Mouse (Mus musculus): ENCODE measurements around the gene Rasgef1b. TPM values are rescaled to one million over a fixed set of nuclear protein-coding genes. Genes with fewer than 3 reads are reported as not detected.

Rasgef1b gene
- polyA plus RNA-seq, 1 experiment = 0.36 TPM

DNA sequence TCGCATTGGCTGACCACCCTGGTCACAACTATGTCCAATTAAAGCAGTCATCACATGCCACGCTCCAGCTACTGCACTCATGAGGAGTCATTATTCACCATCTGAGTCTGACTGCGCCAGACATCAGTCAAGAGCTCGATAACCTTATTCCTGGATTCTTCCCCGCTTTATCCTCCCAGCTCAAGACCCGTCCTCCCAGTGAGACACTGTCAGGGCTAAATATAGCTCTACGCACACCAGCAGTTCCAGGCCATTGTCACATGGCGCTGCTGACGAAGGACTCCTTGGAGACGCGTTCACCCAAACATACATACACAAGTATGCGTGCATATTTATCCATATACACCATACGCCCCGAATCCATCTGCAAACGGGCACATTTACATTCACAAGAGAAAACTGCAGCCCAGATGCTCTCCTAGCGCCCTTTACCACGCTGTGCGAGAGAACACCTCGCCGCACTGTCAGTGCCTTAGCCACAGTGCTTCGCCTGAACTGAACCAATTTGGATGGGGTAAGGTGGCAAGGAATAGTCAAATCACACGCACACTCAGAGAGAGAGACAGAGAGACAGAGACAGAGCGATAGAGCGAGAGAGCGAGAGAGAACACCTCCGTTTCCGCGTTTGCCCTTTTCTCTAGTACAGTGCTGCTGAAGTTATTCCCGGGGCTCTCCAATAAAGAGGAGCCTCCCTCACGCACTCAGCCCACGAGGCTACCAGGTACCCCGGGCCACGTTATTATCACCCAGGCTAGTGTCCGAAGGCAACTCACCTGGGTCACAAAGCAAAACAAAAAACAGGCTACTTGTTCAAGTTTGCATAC, 477.3 kb downstream of the Rasgef1b start:
- Histone ChIP-seq H3K4me1 (ENCODE audit: control insufficient read depth, insufficient read depth, insufficient read length, low read length) (no peaks in the 10 kb centered on the region), H3K4me3 (ENCODE audit: insufficient read depth, low read depth, low read length) (peak overlapping the region; percentile 86), H3K27ac (replicated peaks; ENCODE audit: low read depth, low read length) (0 out of 2 replicates have a peak overlapping the region, but pooled peaks have one; percentile 26)

DNA sequence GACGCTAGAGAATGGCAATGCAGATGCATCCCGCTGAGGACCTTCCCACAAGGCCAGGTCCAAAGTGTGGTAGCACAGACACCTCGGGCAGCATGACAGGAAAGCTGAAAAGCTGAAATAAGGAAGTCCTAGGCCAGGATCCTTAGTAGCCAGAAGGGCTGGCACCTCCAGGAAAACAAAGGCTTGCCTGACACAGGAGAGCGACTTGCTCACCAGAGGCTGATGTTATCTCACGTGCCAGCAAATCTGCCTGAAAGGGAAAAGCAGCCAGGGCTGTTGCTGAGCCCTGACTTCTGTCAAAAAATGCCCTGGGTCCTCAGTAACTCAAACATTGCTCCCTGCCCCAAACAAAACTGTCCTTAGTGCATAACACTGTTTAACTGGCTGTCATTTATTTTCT, 478.0 kb downstream of the Rasgef1b start:
- Histone ChIP-seq H3K27ac (replicated peaks; ENCODE audit: low read depth, low read length) (no peak overlapping the region), H3K4me3 (ENCODE audit: insufficient read depth, low read depth, low read length) (peak overlapping the region; percentile 17), H3K4me1 (ENCODE audit: control insufficient read depth, insufficient read depth, insufficient read length, low read length) (no peaks in the 10 kb centered on the region)

DNA sequence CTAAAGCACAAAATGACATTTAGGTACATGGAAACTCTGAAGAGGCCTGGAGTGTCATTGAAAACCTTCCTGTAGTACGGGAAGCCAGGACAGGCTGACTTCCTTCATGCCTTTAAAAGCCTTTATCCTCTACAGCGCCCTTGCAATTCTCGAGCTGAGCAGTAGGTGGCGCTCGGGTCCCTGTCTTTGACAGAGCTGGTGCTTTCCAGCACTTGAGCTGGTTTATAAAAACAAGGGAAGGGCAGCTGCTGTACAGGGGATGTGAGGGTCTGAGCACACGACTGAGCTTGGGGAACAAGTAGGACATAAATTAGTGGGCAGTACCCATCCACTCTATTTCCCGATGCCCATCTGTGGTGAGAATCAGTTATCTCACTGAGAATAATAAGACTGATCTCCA, 480.4 kb downstream of the Rasgef1b start:
- H3K4me3 ChIP-seq (ENCODE audit: insufficient read depth, low read depth, low read length) = no peak overlapping the region
- no peaks in the 10 kb centered on the region for H3K4me1 ChIP-seq (ENCODE audit: control insufficient read depth, insufficient read depth, insufficient read length, low read length)
- H3K27ac ChIP-seq (replicated peaks; ENCODE audit: low read depth, low read length) = no peak overlapping the region

DNA sequence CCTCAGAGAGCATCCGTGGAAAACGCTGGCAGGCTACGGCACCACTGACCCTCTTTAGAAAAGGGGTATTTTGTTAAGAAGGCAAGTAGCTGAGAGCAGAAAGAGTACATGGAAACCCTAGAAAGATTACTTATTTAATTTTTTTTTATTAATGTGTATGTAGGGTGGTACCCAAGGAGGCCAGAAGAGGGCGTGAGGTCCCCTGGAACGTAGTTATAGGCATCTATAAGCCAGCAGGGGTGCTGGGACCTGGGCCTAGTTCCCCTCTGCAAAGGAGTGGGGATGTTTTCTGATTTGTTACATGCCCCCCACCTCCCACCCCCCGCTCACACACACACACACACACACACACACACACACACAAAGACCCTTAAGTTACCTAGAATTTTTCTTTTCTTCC, 480.9 kb downstream of the Rasgef1b start:
- Histone ChIP-seq H3K4me3 (ENCODE audit: insufficient read depth, low read depth, low read length) (no peak overlapping the region), H3K4me1 (ENCODE audit: control insufficient read depth, insufficient read depth, insufficient read length, low read length) (no peaks in the 10 kb centered on the region), H3K27ac (replicated peaks; ENCODE audit: low read depth, low read length) (no peak overlapping the region)

DNA sequence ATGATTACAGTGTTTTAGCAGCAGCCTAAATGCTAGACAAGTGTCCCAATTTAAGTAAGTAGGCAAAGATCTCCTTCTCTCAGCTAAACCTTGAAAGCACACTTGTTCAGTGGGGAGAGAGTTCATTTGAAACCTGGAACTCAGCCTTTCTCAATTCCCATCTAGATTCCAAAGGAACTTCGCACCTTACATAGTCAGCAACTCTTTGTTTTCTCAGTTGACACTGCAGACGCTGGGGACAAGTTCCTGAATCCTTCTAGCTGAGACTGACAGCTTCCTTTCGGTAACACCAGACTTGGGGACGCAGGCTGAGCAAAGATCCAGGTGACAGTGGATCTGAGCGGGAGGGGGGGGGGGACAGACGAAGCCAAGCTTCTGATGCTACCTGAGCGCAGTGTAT, 481.4 kb downstream of the Rasgef1b start:
- Histone ChIP-seq H3K27ac (replicated peaks; ENCODE audit: low read depth, low read length) (no peak overlapping the region), H3K4me1 (ENCODE audit: control insufficient read depth, insufficient read depth, insufficient read length, low read length) (no peaks in the 10 kb centered on the region), H3K4me3 (ENCODE audit: insufficient read depth, low read depth, low read length) (no peak overlapping the region)

DNA sequence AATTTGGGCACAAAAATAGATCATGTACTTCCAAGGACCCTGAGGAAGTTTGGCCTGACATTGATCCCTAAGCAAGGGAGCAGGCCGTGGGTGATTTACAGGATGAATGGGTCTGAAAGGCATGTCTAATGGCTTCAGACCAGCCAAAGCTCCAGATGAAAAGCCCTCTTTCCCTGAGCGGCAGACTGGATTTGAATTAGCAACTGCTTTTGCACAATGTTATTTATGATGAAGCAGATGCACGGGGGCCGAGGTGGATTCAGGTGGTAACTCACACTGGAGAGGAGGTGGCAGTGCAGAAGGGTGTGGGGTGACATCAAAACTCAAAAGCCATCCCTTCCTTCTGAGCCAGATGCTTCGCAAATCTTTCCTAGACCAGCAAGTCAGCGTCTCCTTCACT, 481.9 kb downstream of the Rasgef1b start:
- no peak overlapping the region for H3K4me3 ChIP-seq (ENCODE audit: insufficient read depth, low read depth, low read length)
- no peak overlapping the region for H3K27ac ChIP-seq (replicated peaks; ENCODE audit: low read depth, low read length)
- no peaks in the 10 kb centered on the region for H3K4me1 ChIP-seq (ENCODE audit: control insufficient read depth, insufficient read depth, insufficient read length, low read length)

DNA sequence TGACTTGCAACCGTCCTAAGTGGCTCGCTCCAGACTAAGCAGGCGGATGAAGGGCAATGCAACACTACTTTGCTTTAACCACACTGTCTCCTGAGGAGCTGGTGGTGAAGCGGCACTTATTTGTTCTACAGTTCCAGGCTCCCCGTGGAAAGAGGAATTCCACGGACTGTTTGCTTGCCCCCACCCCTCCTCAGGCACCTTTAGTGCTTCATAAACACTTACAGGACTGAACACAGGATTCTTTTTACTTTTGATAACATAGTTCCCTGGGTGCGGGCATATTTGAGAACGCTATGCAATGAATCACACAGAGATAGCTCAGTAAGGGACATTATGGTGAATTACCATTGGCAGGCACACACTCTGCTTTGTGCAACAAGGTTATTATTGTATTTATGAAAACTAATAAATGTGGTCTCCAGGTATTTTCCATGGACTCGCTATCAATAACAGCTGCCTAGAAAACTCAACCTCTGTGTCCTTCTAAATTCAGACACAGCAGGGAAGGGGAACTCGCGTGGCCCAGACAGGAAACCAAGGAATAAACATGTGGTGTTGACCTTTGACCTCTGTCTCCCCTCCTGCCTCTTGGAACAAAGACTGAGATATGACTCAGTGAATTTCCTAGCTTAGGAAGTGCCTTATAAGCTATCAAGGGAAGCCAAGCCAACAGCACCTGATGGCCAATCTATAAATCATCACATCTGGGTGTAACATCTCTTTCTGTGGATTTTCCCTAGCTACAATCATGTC, 486.7 kb downstream of the Rasgef1b start:
- no peak overlapping the region for H3K27ac ChIP-seq (replicated peaks; ENCODE audit: low read depth, low read length)
- no peaks in the 10 kb centered on the region for H3K4me1 ChIP-seq (ENCODE audit: control insufficient read depth, insufficient read depth, insufficient read length, low read length)
- H3K4me3 ChIP-seq (ENCODE audit: insufficient read depth, low read depth, low read length) = no peak overlapping the region

DNA sequence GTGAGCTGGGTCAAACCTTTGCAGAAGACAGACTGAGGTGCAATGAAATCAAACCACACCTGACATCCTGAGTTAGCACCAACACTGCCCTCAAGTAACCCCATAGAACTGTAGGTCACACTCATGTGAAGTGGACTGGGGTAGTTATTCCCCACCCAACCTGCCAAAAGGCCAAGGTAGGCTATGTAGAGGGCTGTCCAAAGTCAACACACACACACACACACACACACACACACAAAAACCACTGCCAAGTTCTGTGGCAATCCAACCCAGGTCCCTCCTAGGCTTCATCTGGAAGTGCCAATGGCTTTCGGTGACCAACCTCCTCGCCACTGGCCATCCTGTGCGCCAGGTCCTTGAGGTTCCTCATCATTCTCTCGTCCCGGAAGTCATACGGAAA, 488.4 kb downstream of the Rasgef1b start:
- no peak overlapping the region for H3K27ac ChIP-seq (replicated peaks; ENCODE audit: low read depth, low read length)
- no peaks in the 10 kb centered on the region for H3K4me1 ChIP-seq (ENCODE audit: control insufficient read depth, insufficient read depth, insufficient read length, low read length)
- H3K4me3 ChIP-seq (ENCODE audit: insufficient read depth, low read depth, low read length) = no peak overlapping the region

DNA sequence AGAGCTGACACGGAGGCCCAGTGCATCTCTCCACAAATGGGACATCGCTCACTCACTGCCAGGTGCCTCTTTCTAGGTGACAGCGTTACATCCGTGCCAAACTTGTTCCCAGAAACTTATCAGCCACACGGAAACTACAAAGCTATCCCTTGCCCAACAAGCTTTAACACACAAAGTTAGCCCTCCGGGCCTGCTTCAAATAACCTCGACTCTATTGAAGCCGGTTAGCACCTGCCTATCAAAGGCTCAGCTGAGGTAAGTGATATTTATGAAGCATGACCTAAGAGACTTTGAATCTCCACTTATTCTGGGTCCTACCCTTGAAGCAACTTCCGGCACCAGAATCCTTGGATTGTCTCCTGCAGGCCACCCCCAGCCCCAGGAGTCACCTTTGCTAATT, 489.2 kb downstream of the Rasgef1b start:
- H3K27ac ChIP-seq (replicated peaks; ENCODE audit: low read depth, low read length) = no peak overlapping the region

DNA sequence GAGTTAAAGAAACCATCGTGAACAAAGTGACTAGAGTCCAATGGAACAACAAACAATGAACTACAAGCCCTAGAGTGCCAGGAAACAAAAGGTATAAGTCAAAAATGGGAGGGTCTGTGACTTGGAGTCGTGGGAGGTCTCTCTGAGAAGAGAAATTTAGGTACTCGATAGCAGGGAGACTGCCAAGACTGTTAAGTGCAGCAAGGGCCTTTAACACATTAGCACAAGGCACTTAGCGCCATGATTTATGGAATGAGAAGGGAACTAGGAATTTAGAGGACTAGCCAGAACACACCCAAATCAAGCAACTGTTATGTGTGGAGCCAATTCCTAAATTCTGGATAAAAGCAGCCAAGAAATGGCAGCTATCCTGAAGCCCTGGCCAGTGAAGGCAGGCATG, 490.7 kb downstream of the Rasgef1b start:
- peaks cover 3% of the 10 kb centered on the region; the same call in 1 of the 2 replicates for H3K4me1 ChIP-seq (ENCODE audit: control insufficient read depth, insufficient read depth, insufficient read length, low read length)
- H3K27ac ChIP-seq (replicated peaks; ENCODE audit: low read depth, low read length) = no peak overlapping the region
- no peak overlapping the region for H3K4me3 ChIP-seq (ENCODE audit: insufficient read depth, low read depth, low read length)

More for the DNA sequence above, 489.2 kb downstream of the Rasgef1b start:
- H3K4me3 ChIP-seq (ENCODE audit: insufficient read depth, low read depth, low read length) = no peak overlapping the region
- no peaks in the 10 kb centered on the region for H3K4me1 ChIP-seq (ENCODE audit: control insufficient read depth, insufficient read depth, insufficient read length, low read length)

DNA sequence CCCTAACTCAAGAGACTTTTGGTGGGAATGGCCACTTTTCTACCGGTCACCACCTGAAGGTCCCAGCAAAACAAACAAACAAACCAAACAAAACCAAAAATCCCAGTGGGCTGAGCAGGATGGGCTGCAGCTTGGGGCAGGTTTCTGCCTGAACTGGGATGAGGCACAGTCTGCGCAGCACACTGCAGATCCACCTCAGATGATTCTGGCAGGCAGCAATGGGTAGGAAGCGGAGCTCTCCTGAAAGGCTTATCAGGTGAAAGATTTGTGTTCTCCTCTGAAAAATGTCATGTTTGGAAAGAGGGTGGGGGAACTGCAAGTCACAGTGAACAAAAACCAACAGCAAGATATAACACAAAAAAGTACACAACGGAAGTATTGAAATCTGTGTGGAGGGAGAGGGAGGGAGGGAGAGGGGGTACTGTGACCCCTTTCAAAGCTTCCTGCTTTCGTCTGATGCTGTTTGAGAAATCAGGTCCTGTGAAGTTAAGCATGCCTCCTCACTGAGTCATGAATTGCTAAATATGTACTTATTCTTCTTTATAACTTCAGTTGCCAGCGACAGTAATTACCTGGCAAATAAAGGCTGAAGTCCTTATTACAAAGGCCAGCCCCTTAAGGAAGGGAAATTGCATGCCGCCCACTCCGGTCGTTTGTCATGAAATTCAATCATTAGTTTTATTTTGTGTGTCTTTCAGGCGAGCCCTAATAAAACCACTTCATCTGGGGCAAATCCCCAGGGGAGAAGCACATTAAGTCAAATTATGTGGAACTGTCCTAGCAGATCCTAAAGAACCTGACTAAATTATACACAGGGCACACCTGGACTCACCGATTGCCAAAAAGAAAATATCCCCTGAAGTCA, 491.7 kb downstream of the Rasgef1b start:
- Histone ChIP-seq H3K4me3 (ENCODE audit: insufficient read depth, low read depth, low read length) (no peak overlapping the region), H3K4me1 (ENCODE audit: control insufficient read depth, insufficient read depth, insufficient read length, low read length) (peaks cover 7% of the 10 kb centered on the region; the same call in 1 of the 2 replicates), H3K27ac (replicated peaks; ENCODE audit: low read depth, low read length) (0 out of 2 replicates have a peak overlapping the region, but pooled peaks have one; percentile 2)

DNA sequence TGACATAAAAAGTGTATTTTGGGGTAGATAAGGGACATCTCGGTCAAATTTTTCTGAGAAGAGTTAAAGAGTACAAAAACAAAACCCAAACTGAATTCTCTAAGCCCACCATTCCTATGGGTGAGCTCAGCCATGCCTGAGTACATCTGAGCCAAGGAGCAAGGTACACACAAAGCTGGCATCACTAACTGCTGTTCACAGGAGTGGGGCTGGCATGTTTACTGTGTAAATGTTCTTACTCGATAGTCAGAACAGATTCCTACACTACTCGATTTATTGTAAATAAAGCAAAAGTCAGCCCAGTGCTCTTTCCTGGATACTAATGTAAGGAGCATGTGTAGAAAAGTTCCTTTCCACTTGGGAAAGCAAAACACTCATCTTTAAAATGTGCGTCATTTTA, 492.4 kb downstream of the Rasgef1b start:
- H3K4me1 ChIP-seq (ENCODE audit: control insufficient read depth, insufficient read depth, insufficient read length, low read length) = peaks cover 7% of the 10 kb centered on the region; the same call in 1 of the 2 replicates
- no peak overlapping the region for H3K27ac ChIP-seq (replicated peaks; ENCODE audit: low read depth, low read length)

DNA sequence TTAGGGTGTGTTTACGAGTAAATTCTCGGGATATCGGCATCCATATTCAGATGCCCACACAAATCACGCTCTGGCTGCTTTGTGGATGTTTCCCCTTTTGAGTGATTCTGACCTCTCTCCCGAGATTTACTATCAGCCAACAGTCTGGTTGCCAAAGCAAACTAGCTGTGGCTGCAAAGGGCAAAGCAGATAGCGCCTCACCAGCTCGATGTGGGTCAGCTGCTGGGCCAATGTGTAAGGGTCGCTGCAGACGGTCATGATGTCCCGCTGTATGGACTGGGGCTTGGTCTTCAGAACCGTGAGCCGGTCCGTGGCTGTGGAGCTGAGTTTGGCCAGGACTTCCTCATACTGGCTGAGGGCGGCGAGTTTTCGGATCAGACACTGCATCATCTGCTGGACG, 494.6 kb downstream of the Rasgef1b start:
- Histone ChIP-seq H3K4me1 (ENCODE audit: control insufficient read depth, insufficient read depth, insufficient read length, low read length) (peaks cover 7% of the 10 kb centered on the region; the same call in 1 of the 2 replicates), H3K27ac (replicated peaks; ENCODE audit: low read depth, low read length) (peak overlapping the region; percentile 53; the same call in 1 of the 2 replicates), H3K4me3 (ENCODE audit: insufficient read depth, low read depth, low read length) (no peak overlapping the region)

More for the DNA sequence above, 492.4 kb downstream of the Rasgef1b start:
- H3K4me3 ChIP-seq (ENCODE audit: insufficient read depth, low read depth, low read length) = no peak overlapping the region

DNA sequence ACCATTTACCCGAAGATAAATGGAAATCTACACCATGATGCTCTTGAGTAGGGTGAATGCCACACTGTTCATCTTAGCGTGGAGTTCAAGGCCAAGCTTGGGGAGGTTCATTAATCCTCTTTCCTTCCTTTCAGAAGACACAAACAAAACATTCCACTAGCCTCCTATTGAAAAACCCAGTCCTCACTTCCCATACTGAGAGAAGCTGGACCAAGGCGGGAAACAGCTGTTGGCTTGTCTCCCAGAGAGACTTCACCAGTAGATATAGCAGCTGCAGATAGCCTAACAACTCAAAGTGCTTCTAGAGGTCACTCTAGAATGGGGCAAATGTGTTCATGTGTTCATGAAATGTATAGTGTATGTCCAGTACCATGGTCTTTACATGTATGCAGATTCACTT, 495.7 kb downstream of the Rasgef1b start:
- no peak overlapping the region for H3K4me3 ChIP-seq (ENCODE audit: insufficient read depth, low read depth, low read length)
- H3K27ac ChIP-seq (replicated peaks; ENCODE audit: low read depth, low read length) = peak overlapping the region; percentile 26
- peaks cover 7% of the 10 kb centered on the region; the same call in 1 of the 2 replicates for H3K4me1 ChIP-seq (ENCODE audit: control insufficient read depth, insufficient read depth, insufficient read length, low read length)

DNA sequence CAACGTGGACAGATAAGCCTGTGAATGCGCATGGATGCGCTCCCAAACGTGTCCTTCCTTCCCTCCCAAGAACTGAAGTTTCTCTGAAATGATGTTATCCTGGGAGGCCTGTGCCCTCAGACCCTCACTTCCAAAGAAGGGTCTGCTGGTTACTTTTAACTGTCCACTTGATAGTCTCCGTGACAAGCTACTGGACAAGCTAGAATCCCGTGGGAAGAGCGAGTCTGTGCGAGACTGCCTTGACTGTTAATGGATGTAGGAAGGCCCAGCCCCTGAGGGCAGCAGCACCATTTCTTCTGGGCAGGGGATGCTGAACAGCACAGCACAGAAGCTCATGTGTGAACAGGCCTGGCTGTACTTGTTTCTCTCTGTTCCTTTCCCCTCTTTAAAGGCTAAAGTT, 496.5 kb downstream of the Rasgef1b start:
- H3K27ac ChIP-seq (replicated peaks; ENCODE audit: low read depth, low read length) = peak overlapping the region; percentile 5
- no peak overlapping the region for H3K4me3 ChIP-seq (ENCODE audit: insufficient read depth, low read depth, low read length)
- H3K4me1 ChIP-seq (ENCODE audit: control insufficient read depth, insufficient read depth, insufficient read length, low read length) = peaks cover 7% of the 10 kb centered on the region; the same call in 1 of the 2 replicates

Data from brown adipose tissue, adult 24 weeks (tissue).